Mouse (Mus musculus) A20 (cell line): ENCODE results near the gene Ren1.
A peak's percentile ranks its signal among the peaks of the same experiment; 100 is the strongest.

Source experiments
- DNase-seq: peaks from one replicate; pipeline ENCODE4 v3.0.0-alpha.2; 2011; ENCODE audit warnings: low read depth, low spot score

Gene Ren1

DNA sequence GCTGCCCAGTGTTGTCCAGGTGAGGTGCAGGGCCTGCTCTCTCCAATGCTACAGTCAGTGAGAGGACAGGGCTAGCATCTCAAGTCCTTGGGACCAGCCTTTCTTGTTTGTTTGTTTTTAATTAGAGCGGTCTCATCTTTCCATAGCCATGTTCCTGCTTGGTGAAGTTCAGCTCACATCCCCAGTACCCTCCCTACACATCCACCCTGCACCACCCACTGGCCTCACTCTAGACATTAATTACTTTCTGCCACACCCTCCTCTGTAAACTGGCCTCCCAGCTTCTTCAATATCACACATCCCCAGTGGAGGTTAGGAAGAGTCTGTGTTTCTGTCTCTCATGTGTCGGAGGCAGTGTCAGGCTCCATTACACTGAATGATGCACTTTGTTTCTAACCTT is 6.0 kb upstream of the Ren1 start:
- no peak for DNase-seq

DNA sequence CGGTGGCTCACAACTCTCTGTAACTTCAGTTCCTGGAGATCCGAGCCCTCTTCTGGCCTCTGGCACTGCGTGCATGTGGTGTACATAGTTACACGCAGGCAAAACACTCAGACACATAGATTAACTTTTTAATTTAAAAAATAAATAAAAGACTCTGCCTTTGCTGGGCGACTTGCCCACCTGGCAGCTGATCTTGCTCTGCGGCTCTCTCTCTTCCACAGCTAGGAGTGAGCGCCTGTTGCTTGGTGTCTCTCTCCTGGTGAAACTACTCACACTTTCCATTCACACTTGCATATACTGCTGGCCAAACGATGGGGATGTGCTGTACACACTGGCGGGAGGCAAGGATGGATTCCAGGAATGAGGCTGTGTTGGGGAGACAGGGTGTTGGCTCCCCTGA is 3.8 kb upstream of the Ren1 start:
- no peak for DNase-seq

DNA sequence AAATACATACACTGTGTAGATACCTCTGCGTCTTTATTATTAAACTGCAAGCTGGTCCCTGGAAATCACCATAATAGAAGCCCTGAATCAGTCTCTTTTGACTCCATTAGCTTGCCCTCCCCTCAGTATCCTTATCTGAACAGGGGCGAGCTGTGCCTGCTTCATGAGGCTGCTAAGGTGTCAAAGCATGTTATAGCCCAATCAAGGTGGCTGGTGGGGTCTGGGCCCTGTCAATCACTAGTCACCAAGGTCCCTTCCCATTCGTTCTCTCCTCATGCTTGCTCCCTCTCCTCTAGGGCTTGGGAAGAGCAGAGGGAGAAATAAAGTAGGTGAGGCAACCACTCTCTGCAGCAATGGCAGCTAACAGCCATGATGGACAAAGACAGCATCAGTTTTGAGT is 3.1 kb upstream of the Ren1 start:
- DNase-seq: no peak

DNA sequence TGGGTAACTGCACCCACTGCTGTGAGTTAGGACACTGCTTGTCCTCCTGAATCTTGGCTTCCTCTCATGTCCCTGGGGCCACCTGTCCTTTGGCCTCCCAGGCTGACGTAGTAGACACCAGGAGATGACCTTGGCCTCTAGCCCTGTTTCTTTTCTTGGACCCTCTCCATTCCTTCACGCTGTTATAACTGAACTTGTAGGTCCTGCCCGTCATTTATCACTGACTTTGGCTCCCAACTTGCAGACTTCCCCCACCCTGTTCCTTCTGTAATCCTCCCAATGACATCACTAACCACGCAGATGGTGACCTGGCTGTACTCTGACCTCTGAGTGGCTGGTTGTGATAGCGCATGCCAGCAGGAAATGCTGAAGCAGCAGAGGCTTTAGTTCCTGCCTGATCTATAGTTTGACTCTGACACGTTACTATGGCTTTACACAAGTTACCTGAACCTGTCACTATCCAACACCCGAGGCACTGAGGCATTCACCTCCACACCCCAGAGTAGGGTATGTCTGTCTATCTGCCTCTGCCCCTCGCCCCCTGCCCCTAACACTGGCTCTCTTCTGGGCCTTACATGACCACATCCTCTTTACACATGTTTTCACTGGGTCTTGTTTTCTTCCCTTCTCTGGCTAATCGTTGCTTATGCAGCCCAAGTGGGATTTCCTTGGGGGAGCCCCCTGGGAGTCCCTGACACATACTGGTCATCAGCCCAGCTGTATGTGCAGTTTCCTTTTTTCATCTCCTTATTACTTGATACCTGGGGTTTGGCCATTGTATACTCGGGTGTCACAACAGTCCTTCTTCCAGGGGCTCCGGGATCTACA is 2.4 kb upstream of the Ren1 start:
- peak; percentile 56 for DNase-seq

DNA sequence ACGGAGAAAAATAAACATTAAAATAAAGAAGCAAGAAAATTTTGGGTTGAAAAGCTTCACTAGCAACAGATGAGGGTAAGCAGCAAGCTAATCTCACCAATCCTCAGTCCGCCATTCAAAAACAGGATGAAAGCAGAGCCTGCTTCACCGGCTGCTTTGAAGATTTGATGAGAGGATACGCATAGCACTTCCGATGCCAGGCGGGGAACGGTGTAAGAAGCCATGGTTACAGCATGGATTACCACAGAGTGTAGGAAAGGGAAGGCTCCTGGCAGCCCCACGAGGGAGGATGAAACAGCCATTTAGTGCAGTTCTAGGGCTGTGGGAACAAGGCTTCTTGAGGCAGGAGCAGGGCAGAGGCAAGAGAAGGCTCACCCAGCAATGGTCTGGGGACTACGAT is 1.5 kb downstream of the Ren1 start:
- DNase-seq: no peak

DNA sequence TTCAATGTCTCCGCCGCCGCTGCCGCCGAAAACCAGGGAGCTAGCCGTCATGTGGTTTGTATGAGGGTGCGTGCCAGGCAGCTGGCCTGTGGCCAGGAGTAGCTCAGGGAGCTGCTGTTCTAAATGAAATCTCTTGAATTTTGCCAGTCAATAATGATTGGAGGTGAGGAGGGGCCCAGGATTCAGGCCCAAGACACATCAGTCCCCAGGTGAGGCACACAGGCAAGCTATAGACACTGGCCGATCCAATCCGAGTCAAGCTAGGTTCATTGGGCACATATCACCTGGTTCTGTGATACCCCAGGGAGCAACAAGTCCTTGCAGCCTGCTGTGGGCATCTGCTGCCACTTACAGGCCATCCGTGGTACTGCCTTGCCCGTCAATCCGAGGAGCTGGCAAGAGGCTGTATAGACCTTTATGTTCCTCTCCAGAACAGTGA is 3.1 kb downstream of the Ren1 start:
- DNase-seq: peak; percentile 81

DNA sequence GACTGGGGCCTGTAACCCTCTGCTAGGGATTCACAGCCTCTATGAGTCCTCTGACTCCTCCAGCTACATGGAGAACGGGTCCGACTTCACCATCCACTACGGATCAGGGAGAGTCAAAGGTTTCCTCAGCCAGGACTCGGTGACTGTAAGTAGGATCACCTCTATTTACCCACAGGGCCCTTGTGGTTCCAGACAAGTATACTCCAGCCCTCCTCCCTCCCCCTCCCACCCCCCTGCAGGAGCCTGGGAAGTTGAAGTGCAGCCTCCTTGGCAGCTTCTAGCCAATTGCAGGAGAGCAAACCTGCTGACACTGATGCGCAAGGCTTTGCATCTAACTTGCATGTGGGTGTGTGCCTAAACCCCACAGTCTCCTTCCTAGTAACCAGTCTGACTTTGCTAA is 5.2 kb downstream of the Ren1 start:
- no peak for DNase-seq

DNA sequence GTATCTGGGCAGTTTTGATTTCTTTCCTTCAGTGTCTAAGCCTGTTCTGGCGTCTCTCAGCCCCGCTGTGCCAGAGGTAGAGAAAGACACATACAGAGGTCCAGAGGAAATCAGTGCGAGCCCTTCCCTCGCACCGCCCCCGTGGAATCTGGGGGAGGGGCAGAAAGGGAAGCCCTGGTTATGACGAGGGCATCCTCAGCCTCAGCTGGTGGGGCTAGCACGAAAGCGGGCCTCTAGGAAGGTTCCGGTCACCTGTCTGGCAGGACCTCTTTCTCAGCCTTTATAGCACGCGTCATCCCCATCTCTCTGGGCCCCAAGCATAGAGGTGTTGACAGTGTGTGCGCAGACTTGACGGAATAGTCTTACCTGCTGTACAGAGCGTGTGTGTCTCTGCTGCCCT is 5.6 kb downstream of the Ren1 start:
- no peak for DNase-seq

DNA sequence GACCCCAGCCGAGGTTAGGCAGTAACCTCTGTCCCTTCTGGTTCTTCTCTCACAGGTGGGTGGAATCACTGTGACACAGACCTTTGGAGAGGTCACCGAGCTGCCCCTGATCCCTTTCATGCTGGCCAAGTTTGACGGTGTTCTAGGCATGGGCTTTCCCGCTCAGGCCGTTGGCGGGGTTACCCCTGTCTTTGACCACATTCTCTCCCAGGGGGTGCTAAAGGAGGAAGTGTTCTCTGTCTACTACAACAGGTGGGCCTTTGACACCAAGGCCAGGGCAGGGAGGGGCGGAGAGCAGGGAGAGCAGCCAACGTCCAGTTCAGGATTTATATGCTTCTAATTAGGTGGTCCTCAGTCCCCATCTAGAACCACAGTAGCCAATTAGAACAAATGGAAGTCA is 6.0 kb downstream of the Ren1 start:
- peak; percentile 84 for DNase-seq

DNA sequence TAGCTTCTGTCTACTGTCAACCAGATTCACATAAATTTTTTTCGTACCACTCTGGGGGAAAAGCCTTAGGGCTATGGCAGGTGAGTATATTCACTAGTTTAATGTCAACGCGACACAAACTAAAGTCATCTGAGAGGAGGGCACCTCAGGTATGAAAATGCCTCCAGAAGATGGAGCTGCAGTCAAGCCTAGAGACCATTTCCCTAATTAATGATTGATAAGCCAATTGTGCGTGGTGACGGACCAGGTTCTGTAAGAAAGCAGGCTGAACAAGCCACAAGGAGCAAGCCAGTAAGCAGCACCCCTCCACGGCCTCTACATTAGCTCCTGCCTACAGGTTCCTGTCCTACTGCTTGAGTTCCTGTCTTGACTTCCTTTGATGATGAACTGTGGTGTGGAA is 10.7 kb downstream of the Ren1 start:
- DNase-seq: no peak

DNA sequence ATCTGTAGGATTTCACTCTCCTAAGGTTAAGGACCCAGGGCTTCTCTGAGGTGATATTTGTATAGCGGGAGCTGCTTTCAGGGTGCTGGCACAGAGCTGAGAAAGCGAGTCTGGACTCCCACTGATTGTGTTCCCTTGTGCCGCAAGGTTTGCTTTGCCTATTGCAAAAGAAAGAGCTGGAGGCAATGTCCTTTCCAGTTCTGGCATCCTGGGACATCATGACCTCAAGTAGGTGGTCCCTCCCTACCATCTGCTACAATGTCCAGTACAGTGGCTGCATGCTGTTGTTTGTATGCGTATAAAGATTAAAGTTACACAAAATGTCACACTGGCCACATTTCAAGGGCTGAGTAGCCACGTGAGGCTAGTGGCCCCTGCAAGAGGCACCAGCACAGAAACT is 11.8 kb downstream of the Ren1 start:
- DNase-seq: no peak

DNA sequence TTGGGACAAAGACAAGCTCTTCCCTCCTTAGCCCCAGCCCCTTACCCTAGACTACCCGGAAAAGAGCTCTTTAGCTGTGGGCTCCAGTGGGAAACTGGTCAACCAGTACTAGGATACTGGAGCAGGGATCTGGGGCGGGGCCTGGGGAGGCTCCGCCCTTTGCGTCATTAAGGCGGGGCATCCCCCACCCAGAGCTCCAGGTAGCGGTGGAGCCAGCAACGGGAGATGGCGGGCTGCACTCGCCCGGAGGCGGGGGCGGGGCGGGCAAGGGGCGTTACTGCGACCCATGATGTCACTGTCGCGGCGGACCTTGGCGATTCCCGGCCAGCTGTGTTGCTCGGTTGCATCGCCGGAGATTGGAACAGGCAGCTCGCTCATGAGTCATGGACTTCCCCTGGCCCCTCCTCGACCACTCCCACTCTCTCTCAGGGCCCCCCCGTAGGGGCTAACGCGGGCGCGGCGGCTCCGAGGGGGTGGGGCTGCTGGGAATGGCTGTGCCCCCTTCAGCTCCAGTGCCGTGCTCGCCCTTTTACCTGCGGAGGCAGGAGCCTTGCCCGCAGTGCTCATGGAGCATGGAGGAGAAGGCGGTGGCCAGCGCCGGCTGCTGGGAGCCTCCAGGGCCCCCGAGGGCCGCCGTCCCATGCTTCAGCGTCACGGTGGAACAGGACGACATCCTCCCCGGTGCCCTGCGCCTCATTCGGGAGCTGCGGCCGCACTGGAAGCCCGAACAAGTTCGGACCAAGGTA is 13.1 kb downstream of the Ren1 start, which contains the start of gene Etnk2:
TSS of gene Etnk2 (plus strand) at position 297 of the 746 bp plus-strand sequence.
- DNase-seq: no peak

DNA sequence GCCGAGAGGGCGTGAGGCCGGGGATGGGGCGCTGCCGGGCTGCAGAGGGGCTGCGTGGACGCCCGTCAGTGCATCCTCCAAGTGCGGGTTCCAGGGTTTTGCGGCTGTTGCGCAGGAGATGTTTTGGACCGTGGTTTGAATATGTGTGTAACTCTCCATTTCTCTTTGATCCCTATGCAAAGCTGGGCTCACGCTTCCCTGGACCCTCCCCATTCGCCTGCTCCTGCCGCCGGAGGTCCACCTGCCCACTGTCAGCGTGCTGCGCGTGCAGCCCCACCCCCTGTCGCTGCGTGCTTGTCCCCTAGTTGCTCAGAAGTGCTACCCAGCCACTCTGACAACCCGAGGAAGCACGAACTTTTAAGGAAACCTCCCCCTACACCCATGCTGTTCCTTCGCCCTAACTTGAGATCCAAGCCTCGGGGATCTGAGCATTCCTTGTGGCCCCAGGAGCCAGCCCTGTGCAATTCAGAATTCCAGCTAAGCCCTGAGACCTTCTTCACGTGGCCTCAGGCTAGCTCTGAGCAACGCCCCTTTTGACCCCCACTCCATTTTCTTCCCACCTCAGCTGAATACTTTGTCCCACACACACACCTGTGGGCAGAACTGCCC is 13.8 kb downstream of the Ren1 start:
- no peak for DNase-seq

DNA sequence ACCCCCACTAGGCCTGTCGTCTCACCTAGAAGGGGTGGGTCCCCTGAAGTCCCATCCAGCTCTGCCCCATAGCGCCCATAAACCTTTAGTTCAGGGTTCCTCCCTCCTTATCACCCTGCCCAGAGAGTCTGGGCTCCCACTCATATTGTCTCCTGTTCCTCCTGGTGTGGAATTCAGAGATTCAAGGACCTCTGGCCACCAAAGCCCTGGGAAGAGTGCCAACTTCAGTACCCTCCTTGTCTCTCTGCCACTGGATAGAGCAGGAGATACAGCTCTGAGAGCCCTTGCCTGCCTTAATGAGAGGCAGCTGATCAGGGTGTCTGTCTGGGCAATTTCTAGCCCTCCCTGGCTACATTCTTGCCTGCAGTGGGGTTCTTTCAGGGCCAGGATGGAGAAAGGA is 14.6 kb downstream of the Ren1 start:
- DNase-seq: no peak

DNA sequence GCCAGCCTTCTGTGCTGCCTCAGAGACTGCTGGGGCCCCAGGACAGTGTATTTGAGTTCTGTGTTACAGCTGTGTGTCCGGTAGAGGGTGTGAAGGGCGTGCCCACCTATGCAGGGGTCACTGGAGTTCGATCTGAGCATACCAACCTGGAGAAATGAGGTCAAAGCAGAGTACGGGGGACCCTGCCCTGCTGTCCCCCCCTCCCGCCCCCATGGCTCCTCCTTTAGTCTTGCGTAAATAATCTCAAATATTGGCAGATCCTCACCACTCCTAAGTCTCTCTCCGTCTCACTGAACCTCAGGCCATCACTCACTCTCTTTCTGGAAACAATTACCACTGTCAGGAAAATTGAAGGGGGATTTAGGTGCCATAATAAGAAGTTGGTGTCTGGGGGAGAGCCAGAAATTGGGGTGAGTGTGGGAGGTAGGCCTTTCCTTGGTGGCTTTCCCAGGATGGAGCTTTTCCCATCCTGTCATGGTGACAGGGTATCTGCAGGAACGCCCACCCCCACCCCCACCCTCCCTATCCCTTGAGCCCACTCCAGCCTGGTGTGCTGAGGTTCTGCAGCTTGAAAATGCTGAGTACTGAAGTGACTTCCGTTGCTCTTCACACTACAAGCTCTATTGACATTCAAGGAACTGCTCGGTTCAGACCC is 16.8 kb downstream of the Ren1 start:
- DNase-seq: no peak

DNA sequence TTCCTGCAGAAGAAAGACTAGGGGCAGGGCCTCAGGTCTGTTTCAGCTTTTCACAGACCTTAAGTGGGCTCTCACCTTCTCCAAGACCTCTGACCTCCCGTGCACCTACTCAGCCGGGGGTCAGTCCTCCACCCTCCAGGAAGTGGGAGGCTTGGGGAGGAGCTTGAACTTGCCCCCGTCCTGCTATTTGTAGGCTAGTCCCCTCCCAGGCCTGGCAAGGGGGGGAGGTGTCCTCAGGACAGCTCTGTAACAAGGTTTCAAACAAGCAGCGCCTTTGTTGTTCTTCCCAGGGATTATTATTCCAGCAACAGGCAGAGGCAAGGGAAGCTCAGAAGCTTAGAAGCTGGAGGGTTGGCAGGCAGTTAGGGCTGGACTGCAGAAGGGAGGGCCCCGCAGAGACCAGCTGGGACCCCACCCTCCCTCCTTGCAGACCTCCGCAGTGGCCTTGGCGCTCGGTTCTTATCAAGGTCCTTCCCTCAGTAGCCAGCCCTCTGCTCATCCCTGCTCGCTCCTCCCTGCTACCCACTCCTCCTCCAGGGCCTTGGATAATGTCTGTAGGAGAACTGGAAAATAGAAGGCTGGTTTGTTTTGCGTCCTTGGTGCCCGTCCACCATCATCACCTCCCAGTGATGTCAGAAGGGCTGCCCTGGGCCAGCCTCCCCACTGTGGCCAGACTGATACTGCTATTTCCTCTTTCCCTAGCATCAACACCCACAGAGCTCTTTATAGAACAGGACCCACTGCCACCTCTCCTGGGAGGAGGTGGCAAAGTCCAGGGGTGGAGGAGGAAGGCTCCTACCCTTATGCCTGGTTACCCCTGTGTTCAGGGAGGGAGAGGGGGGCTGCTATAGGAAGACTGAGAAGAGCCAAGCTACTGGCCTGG is 17.5 kb downstream of the Ren1 start:
- DNase-seq: no peak

DNA sequence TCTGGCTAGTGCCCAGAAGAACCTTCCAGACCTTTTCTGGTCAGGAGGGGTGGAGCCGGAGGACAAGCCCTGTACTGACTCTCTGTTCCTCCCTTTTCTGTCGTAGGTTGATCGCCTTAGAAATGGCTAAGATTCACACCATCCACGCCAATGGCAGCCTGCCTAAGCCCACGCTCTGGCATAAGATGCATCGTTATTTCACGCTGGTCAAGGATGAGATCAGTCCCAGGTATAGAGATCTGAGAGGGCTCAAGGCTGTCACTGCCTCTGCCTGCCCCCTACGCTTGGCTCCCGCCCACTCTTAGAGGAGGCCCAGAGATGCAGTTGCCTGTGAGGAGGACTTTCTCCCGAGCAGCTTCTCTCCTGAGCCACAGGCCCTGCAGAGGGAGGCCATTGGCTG is 18.3 kb downstream of the Ren1 start:
- DNase-seq: no peak

DNA sequence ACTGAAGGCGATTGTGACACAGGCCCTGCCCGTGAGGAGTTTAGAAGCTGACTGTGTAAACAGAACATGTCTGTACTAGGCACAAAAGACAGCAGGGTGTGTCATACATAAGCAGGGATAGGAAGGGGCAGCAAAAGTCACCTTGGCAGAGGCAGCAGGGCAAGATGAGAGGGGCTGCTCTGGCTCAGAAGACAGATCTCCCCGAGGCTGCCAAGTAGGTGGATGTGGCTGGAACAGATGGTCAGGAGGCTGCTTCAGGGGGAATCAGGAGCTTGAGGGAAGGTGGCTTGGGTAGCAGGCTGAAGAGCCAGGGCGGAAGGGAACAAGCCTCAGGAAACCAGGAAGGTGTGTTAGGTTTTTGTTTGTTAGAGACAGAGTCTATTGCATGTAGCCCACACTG is 20.0 kb downstream of the Ren1 start:
- DNase-seq: no peak

DNA sequence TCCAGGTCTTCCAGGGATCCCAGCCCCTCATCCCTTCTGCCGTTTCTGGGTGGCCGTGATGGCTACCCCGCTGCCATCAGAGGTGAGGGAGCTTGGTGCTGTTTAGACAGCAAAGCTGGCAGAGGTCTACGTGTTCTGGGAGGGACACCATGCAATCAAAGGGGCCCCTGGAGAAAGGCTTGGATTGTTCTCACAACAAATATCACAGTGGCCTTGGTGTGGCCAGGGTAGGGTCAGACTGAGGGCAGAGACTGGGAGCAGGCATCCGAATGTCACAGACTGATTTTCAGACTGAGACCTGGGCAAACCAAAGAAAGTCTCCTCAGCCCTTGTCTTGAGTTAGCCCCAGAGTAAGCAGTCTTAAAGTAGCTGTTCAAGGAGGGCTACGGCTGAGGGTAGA is 21.1 kb downstream of the Ren1 start:
- DNase-seq: no peak

DNA sequence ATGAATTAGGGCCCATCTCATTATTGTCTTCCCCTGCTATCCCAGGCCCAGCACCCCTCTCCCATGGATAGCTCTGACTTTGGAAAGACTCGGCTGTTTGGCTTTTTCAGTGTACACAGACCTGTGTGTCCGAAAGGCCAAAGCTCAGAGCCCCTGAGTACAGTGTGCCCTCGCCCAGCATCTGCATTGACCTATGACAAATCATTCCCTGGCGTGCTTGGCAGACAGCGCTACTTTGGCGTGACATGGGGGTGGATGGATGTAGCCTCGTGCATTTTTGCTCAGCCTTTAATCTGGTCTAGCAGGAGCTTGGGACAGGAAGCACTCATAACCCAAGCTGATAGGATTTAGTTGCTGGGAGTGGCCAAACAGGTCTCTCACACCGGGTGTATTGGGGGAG is 21.8 kb downstream of the Ren1 start:
- DNase-seq: no peak

DNA sequence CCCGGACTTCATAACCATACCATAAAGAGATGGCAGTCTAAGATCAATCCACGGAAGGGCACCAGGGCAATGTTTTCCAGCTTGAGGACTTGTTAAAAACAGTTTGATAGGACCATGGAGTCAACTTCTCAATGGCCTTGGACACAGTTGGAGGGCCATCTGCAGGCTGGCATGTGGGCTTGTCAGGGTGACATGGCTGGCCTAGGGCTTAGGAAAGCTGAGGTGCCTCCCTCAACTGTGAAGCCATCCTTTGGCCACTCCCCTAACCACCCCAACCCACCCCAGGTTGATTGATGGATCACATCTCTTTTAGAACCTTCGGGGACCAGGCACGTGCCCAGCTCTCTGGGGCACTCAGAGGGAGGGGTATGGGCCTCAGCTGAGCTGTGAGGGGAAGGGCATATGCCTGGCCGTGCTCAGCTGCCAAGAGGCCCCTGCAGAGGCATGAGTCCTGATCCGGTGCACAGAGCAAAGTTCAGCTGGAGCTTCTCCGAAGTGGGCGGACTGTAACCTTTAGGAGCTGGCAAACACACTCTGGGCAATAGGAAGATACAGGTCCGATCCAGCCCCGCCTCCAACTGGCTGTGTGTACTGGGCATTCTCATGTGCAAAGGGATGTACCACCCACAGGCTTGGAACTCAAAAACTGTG is 25.5 kb downstream of the Ren1 start:
- DNase-seq: no peak
